Mouse (Mus musculus) lung, embryonic 14.5 days (tissue): ENCODE data around the gene Ptgs1. TPM values are rescaled to one million over a fixed set of nuclear protein-coding genes. Genes with fewer than 3 reads are reported as not detected.

Source experiments
- ATAC-seq: fragments of 200-750 bp; cut with Nextera tagmentation; 2 replicates; pipeline ENCODE4 v1.8.0; 2017; ENCODE audit warnings: mild to moderate bottlenecking, moderate TSS enrichment, moderate library complexity; ENCODE audit not compliant: insufficient read depth
- DNase-seq: peaks from one replicate; pipeline ENCODE4 v3.0.0-alpha.2; 2015
- H3K27ac ChIP-seq: fragments of 300-500 bp; sonication (generic); 2 replicates; pipeline ENCODE4 v1.5.1; 2014; ENCODE audit warnings: low read depth, mild to moderate bottlenecking, moderate library complexity
- H3K27me3 ChIP-seq: fragments of 300-500 bp; sonication (generic); 2 replicates; pipeline ENCODE4 v1.6.1; 2014; ENCODE audit warnings: low read length, control low read depth; ENCODE audit not compliant: insufficient read depth
- H3K36me3 ChIP-seq: fragments of 300-500 bp; sonication (generic); 2 replicates; pipeline ENCODE4 v1.6.1; 2014; ENCODE audit warnings: control low read depth; ENCODE audit not compliant: insufficient read depth
- H3K4me1 ChIP-seq: fragments of 300-500 bp; sonication (generic); 2 replicates; pipeline ENCODE4 v1.6.1; 2014; ENCODE audit warnings: antibody characterized with exemption, control low read depth; ENCODE audit not compliant: insufficient read depth
- H3K4me2 ChIP-seq: fragments of 300-500 bp; sonication (generic); 2 replicates; pipeline ENCODE4 v1.6.1; 2014; ENCODE audit warnings: mild to moderate bottlenecking
- H3K4me3 ChIP-seq: fragments of 300-500 bp; sonication (generic); 2 replicates; pipeline ENCODE4 v1.5.1; 2014; ENCODE audit warnings: low read depth, low read length
- H3K9ac ChIP-seq: fragments of 300-500 bp; sonication (generic); 2 replicates; pipeline ENCODE4 v1.6.1; 2014
- H3K9me3 ChIP-seq: fragments of 300-500 bp; sonication (generic); 2 replicates; pipeline ENCODE4 v1.6.1; 2016; ENCODE audit warnings: low read depth, low read length, control low read depth
- CTCF ChIP-seq: IDR thresholded peaks from 2 replicates; pipeline ENCODE4 v1.5.1; 2016; ENCODE audit warnings: antibody characterized with exemption, low read depth
- WGBS: fragments of 180-500 bp; shearing (Covaris S2); extraction: QIAGEN DNeasy Blood & Tissue Kit; methylation state at CpG from one replicate; pipeline ENCODE4 v1.1.7; 2014; 5-methylcytosine and 5-hydroxymethylcytosine counted together
- polyA plus RNA-seq: library from polyadenylated mRNA; unstranded; fragments of >200 nt; fragmentation: Nextera tagmentation; extraction: Ambion mirVana; gene quantifications from 2 replicates; pipeline ENCODE4 v1.2.1, GENCODE M21; 2014

Ptgs1 gene
- polyA plus RNA-seq, 1 experiment from 2014 or later = 30.2 TPM

DNA sequence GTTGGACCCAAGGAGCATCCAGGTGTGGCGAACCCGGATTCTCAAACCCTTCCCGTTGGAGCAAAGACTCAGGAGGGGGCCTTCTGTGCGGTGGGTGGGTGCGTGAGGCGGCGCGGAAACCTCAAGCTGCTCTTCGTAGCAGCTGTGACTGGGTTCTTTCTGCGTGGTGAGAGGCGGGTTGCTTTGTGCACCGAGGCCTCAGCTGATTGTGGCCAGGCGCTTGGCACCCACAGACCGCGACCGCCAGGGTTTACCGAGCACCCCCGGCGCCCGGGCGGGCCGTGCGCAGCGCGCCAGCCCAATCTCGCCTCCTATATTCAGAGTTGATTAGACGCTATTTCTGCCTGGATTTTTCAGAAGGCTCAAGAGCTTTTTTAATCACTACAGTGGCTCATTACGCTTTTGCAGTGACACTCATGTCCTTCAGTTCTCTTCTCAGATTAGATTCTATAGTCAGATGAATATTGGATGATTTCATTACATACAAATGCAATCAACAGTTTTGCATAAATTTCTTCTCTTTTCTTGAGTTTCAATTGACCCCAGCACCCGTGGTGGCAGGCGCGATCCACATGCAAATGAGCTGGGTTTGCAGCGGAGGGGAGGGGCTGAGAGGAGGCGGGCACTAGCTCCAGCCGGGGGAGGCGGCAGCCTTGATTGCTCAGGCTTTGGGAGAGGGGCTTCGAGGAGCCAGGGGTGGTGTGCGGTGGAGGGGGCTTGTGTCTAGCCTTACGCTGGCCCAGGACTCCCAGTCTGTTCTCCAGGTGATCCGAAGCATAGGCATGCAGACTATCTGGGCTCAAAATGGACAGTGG lies 27.0 kb upstream of the Ptgs1 start:
- Histone ChIP-seq H3K4me2 (peak overlapping the region; percentile 70), H3K9ac (no peak overlapping the region; the same call in 1 of the 2 replicates), H3K36me3 (no peaks in the 10 kb centered on the region), H3K27me3 (peaks cover 39% of the 10 kb centered on the region), H3K27ac (no peak overlapping the region), H3K9me3 (no peaks in the 10 kb centered on the region), H3K4me1 (peaks cover 8% of the 10 kb centered on the region), H3K4me3 (peak overlapping the region; percentile 35)
- TF ChIP-seq CTCF = no peak
- peak; percentile 32; the same call in 1 of the 2 replicates for ATAC-seq
- DNase-seq = peak; percentile 48
- WGBS = 1% methylated on average over 39 of the region's 39 CpGs

DNA sequence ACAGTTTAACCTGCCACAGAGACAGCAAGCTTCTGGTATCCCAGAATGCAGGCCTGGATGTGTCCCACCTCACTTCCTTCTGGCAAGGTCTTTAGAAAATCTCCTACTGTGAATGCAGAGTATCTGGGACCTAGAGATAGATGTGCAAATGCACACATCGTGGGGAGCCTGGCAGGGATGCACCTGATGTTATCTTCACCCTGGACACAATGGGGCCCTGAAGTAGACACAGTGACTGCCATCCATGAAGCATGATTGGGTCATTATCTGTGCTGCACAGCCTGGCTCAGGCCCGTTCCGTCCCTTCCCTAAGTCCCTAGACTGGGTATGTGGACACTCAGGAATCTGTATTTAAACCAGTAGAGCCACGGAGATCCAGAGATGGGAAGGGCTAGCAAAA lies 25.6 kb upstream of the Ptgs1 start:
- H3K9me3 ChIP-seq = no peaks in the 10 kb centered on the region
- TF ChIP-seq CTCF = no peak
- WGBS = 62% methylated on average over 4 of the region's 4 CpGs
- H3K36me3 ChIP-seq = no peaks in the 10 kb centered on the region
- H3K4me2 ChIP-seq = no peak overlapping the region
- peaks cover 8% of the 10 kb centered on the region; the same call in 1 of the 2 replicates for H3K4me1 ChIP-seq
- no peak overlapping the region for H3K9ac ChIP-seq
- H3K4me3 ChIP-seq = no peak overlapping the region
- ATAC-seq = no peak
- no peak overlapping the region for H3K27ac ChIP-seq
- H3K27me3 ChIP-seq = peaks cover 42% of the 10 kb centered on the region
- no peak for DNase-seq

DNA sequence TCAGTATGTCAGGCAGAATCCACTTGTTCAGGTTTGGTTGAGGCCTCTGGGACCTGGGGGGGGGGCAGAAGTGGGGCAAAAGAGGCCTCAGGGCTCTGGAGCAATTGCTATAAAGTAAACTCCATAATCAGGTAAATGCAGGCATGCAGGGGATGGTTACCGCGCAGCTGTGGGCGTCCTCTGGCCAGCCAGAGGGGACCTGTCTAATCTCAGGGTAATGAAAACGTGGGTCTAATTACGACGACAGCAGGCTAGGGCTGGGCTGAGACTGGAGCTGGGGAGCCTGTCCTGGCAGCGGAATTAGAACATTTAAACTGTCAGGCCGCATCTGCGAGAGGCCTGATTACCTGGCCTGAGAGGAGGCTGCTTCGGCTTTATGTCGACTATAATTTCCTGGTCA lies 23.2 kb upstream of the Ptgs1 start:
- Histone ChIP-seq H3K4me1 (peaks cover 8% of the 10 kb centered on the region; the same call in 1 of the 2 replicates), H3K9me3 (no peaks in the 10 kb centered on the region), H3K27me3 (peaks cover 59% of the 10 kb centered on the region), H3K36me3 (no peaks in the 10 kb centered on the region), H3K4me2 (no peak overlapping the region), H3K4me3 (no peak overlapping the region), H3K27ac (no peak overlapping the region), H3K9ac (no peak overlapping the region)
- ATAC-seq (no peak), DNase-seq (no peak)
- 64% methylated on average over 11 of the region's 11 CpGs for WGBS
- no peak for TF ChIP-seq CTCF

DNA sequence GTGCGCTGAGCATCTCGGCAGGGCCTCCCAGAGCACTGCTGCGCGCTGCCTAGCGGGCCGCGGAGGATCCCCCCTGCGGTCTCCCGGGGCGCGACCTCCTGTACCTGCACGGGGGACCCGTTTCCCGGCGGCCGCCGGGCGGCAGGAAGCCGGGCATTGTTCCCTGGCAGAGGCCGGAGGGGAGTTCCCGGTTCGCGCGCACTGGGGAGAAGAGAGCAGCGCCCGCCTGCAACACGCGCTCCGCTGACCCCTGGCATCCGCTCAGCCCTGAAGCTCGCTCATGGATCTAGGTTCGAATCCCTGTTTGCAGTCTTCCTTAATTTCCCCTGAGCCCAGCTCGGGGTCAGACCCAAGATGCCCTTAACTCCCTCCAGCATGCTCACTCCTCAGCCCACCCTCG lies 19.4 kb upstream of the Ptgs1 start:
- Histone ChIP-seq H3K27me3 (peaks cover 27% of the 10 kb centered on the region), H3K9ac (no peak overlapping the region), H3K9me3 (no peaks in the 10 kb centered on the region), H3K36me3 (no peaks in the 10 kb centered on the region), H3K27ac (no peak overlapping the region; the same call in 1 of the 2 replicates), H3K4me2 (peak overlapping the region; percentile 36; the same call in 1 of the 2 replicates), H3K4me3 (peak overlapping the region; percentile 12; the same call in 1 of the 2 replicates), H3K4me1 (peaks cover 9% of the 10 kb centered on the region; the same call in 1 of the 2 replicates)
- DNase-seq (peak; percentile 64), ATAC-seq (no peak)
- WGBS = 4% methylated on average over 33 of the region's 34 CpGs
- no peak for TF ChIP-seq CTCF

DNA sequence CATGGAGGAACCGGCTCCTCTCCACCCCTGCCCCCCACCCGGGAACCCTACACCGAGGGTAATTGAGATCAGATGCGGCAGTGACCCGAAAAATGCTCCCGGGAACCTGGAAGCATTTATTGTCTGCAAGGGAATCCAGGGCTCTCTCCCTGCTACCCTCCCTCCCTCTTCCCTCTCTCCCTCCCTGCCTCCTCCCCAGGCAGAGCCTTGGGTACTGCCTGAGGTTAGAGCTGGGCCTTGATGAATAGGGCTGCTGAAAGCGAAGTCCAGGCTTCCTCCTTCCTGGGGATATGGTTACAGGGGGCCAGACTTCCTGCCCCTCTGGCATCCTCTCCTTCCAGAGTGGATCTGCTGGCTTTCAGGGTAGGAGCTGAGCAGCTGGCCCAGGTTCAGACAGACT lies 18.4 kb upstream of the Ptgs1 start:
- ATAC-seq (no peak), DNase-seq (peak; percentile 50)
- Histone ChIP-seq H3K4me1 (peaks cover 18% of the 10 kb centered on the region; the same call in 1 of the 2 replicates), H3K27me3 (peaks cover 27% of the 10 kb centered on the region), H3K36me3 (no peaks in the 10 kb centered on the region), H3K4me3 (no peak overlapping the region), H3K4me2 (no peak overlapping the region), H3K27ac (no peak overlapping the region), H3K9me3 (no peaks in the 10 kb centered on the region), H3K9ac (no peak overlapping the region)
- 35% methylated on average over 7 of the region's 7 CpGs for WGBS
- no peak for TF ChIP-seq CTCF

GRCm38 (mm10) chr2:36213108-36213507 lies 17.1 kb upstream of the Ptgs1 start:
- Histone ChIP-seq H3K4me2 (no peak overlapping the region), H3K27ac (no peak overlapping the region), H3K36me3 (no peaks in the 10 kb centered on the region), H3K4me3 (no peak overlapping the region), H3K9ac (no peak overlapping the region), H3K27me3 (peaks cover 27% of the 10 kb centered on the region), H3K4me1 (peaks cover 31% of the 10 kb centered on the region), H3K9me3 (no peaks in the 10 kb centered on the region)
- peak; percentile 66 for DNase-seq
- TF ChIP-seq CTCF = no peak
- no peak for ATAC-seq
- 32% methylated on average over 7 of the region's 7 CpGs for WGBS

GRCm38 (mm10) chr2:36214023-36214422 lies 16.2 kb upstream of the Ptgs1 start:
- Histone ChIP-seq H3K27ac (peak overlapping the region; percentile 28; the same call in 1 of the 2 replicates), H3K4me2 (peak overlapping the region; percentile 45; the same call in 1 of the 2 replicates)

More at GRCm38 (mm10) chr2:36214023-36214422, 16.2 kb upstream of the Ptgs1 start:
- peak; percentile 96 for TF ChIP-seq CTCF
- 4% methylated on average over 8 of the region's 8 CpGs for WGBS
- H3K27me3 ChIP-seq = peaks cover 27% of the 10 kb centered on the region
- DNase-seq = peak; percentile 97
- no peak overlapping the region for H3K9ac ChIP-seq
- peak; percentile 71 for ATAC-seq
- H3K9me3 ChIP-seq = no peaks in the 10 kb centered on the region
- no peak overlapping the region for H3K4me3 ChIP-seq
- H3K4me1 ChIP-seq = peaks cover 33% of the 10 kb centered on the region
- no peaks in the 10 kb centered on the region for H3K36me3 ChIP-seq
